Mouse (Mus musculus) CH12.LX (cell line): ENCODE results near the gene Mks1. TPM values are rescaled to one million over a fixed set of nuclear protein-coding genes. Genes with fewer than 3 reads are reported as not detected.
A peak's percentile ranks its signal among the peaks of the same experiment; 100 is the strongest.

Experiments
- DNase-seq: peaks from one replicate; pipeline ENCODE4 v3.0.0-alpha.2; 2013; ENCODE audit errors: extremely low read depth
- H3K27ac ChIP-seq: 2 replicates; pipeline ENCODE4 v1.5.1; 2012; ENCODE audit warnings: low read depth, mild to moderate bottlenecking, control low read depth, moderate library complexity; ENCODE audit not compliant: insufficient read depth
- H3K27me3 ChIP-seq: replicated peaks from 2 replicates; pipeline ENCODE3; 2012; ENCODE audit warnings: inconsistent platforms
- H3K36me3 ChIP-seq, 2 experiments: replicated peaks in 1 of 2; 2 replicates each; pipeline versions ENCODE3 to v1.6.1; 2012; ENCODE audit warnings: inconsistent platforms in 1 of 2, low read length in 1 of 2, mild to moderate bottlenecking in 1 of 2, mixed read lengths in 1 of 2, moderate library complexity in 1 of 2; ENCODE audit not compliant: control insufficient read depth in 1 of 2, insufficient read depth in 1 of 2
- H3K4me1 ChIP-seq, 2 experiments: 2 replicates each; pipeline ENCODE4 v1.6.1; 2012; ENCODE audit warnings: inconsistent platforms in 1 of 2, moderate library complexity in 1 of 2; ENCODE audit not compliant: insufficient read depth in 2 of 2, control insufficient read depth in 1 of 2
- H3K4me2 ChIP-seq: 2 replicates; pipeline ENCODE4 v1.6.1; 2012; ENCODE audit warnings: low read depth, mild to moderate bottlenecking, control low read depth; ENCODE audit not compliant: poor library complexity, insufficient read depth, severe bottlenecking
- H3K4me3 ChIP-seq, 3 experiments: fragments of 150-350 bp in 1 of 3; sonication (generic) in 1 of 3; replicated peaks in 1 of 3; 2 replicates each; pipeline versions ENCODE3 to v1.5.1; 2011 to 2012; ENCODE audit warnings: low read depth in 2 of 3, low read length in 2 of 3, mild to moderate bottlenecking in 2 of 3, moderate library complexity in 2 of 3, control low read depth in 1 of 3, improper control_type of control experiment in 1 of 3, inconsistent platforms in 1 of 3, mixed read lengths in 1 of 3; ENCODE audit not compliant: poor library complexity in 1 of 3
- H3K79me2 ChIP-seq: replicated peaks from 2 replicates; pipeline ENCODE4 v1.6.1; 2012; ENCODE audit warnings: mild to moderate bottlenecking, moderate library complexity; ENCODE audit not compliant: control insufficient read depth, poor library complexity, insufficient read depth, severe bottlenecking; ENCODE audit errors: extremely low read depth
- H3K9ac ChIP-seq: 2 replicates; pipeline ENCODE4 v1.6.1; 2012; ENCODE audit warnings: low read depth, mild to moderate bottlenecking, control low read depth, moderate library complexity; ENCODE audit not compliant: insufficient read depth
- H3K9me3 ChIP-seq: replicated peaks from 2 replicates; pipeline ENCODE3; 2012; ENCODE audit warnings: low read length, inconsistent platforms, mixed read lengths
- CHD1 ChIP-seq: IDR thresholded peaks from 2 replicates; pipeline ENCODE4 v1.6.1; 2012; ENCODE audit warnings: low read depth, low read length, improper control_type of control experiment, inconsistent platforms
- E2F4 ChIP-seq: IDR thresholded peaks from 2 replicates; pipeline ENCODE4 v1.6.1; 2011; ENCODE audit warnings: low read depth, low read length, improper control_type of control experiment; ENCODE audit not compliant: insufficient replicate concordance
- EP300 ChIP-seq: IDR thresholded peaks from 2 replicates; pipeline ENCODE4 v1.6.1; 2011; ENCODE audit warnings: low read length, improper control_type of control experiment
- HCFC1 ChIP-seq: IDR thresholded peaks from 2 replicates; pipeline ENCODE4 v1.6.1; 2012; ENCODE audit warnings: low read depth, mild to moderate bottlenecking, inconsistent platforms, low read length, improper control_type of control experiment
- JUN ChIP-seq: IDR thresholded peaks from 2 replicates; pipeline ENCODE4 v1.6.1; 2011; ENCODE audit warnings: low read depth, mild to moderate bottlenecking, low read length, improper control_type of control experiment, moderate library complexity; ENCODE audit not compliant: insufficient read depth
- JUND ChIP-seq: conservative IDR thresholded peaks from 2 replicates; pipeline ENCODE4 v1.6.1; 2011; ENCODE audit warnings: low read depth, low read length, improper control_type of control experiment
- KAT2A ChIP-seq: IDR thresholded peaks from 2 replicates; pipeline ENCODE4 v1.6.1; 2012; ENCODE audit warnings: low read length, improper control_type of control experiment, inconsistent platforms; ENCODE audit not compliant: insufficient replicate concordance
- MAX ChIP-seq: IDR thresholded peaks from 2 replicates; pipeline ENCODE4 v1.6.1; 2011; ENCODE audit warnings: low read length, improper control_type of control experiment
- MAZ ChIP-seq: IDR thresholded peaks from 2 replicates; pipeline ENCODE4 v1.6.1; 2012; ENCODE audit warnings: low read depth, mild to moderate bottlenecking, inconsistent platforms, low read length, improper control_type of control experiment, moderate library complexity
- MXI1 ChIP-seq: IDR thresholded peaks from 2 replicates; pipeline ENCODE4 v1.6.1; 2011; ENCODE audit warnings: mild to moderate bottlenecking, low read depth, low read length, improper control_type of control experiment
- MYC ChIP-seq: IDR thresholded peaks from 2 replicates; pipeline ENCODE4 v1.6.1; 2011; ENCODE audit warnings: low read depth, mild to moderate bottlenecking, improper control_type of control experiment, low read length
- NRF1 ChIP-seq: IDR thresholded peaks from 2 replicates; pipeline ENCODE4 v1.6.1; 2014; ENCODE audit warnings: low read depth, mild to moderate bottlenecking, inconsistent platforms, low read length, improper control_type of control experiment, moderate library complexity
- PAX5 ChIP-seq: IDR thresholded peaks from 2 replicates; pipeline ENCODE4 v1.6.1; 2012; ENCODE audit warnings: low read length, inconsistent platforms, mixed read lengths
- POLR2A ChIP-seq: IDR thresholded peaks from 2 replicates; pipeline ENCODE4 v1.6.1; 2011; ENCODE audit warnings: low read depth, mild to moderate bottlenecking, improper control_type of control experiment, low read length
- RCOR1 ChIP-seq: conservative IDR thresholded peaks from 2 replicates; pipeline ENCODE4 v1.6.1; 2012; ENCODE audit warnings: low read depth, mild to moderate bottlenecking, inconsistent platforms, low read length, improper control_type of control experiment
- TBP ChIP-seq: conservative IDR thresholded peaks from 2 replicates; pipeline ENCODE4 v1.6.1; 2011; ENCODE audit warnings: low read depth, low read length, improper control_type of control experiment
- UBTF ChIP-seq: IDR thresholded peaks from 2 replicates; pipeline ENCODE4 v1.6.1; 2012; ENCODE audit warnings: low read depth, mild to moderate bottlenecking, inconsistent platforms, low read length, improper control_type of control experiment, moderate library complexity
- USF2 ChIP-seq: conservative IDR thresholded peaks from 2 replicates; pipeline ENCODE4 v1.6.1; 2011; ENCODE audit warnings: low read depth, low read length, improper control_type of control experiment
- ZMIZ1 ChIP-seq: IDR thresholded peaks from 2 replicates; pipeline ENCODE4 v1.6.1; 2012; ENCODE audit warnings: low read depth, mild to moderate bottlenecking, inconsistent platforms, low read length, improper control_type of control experiment
- ZNF384 ChIP-seq: IDR thresholded peaks from 2 replicates; pipeline ENCODE4 v1.6.1; 2012; ENCODE audit warnings: low read depth, low read length, improper control_type of control experiment, inconsistent platforms
- dilution Hi-C: fragments of 300-500 bp; cut with MboI; formaldehyde crosslinking; loops from 2 replicates; pipeline ENCODE4 v1.14.3; 2020; ENCODE audit warnings: low sequenced_read_pairs; ENCODE audit not compliant: extremely low pct_unique_long_range_greater_than_20kb, extremely low pct_ligation_motif_present
- in situ Hi-C: fragments of 300-500 bp; cut with MboI; formaldehyde crosslinking; loops from 3 replicates; pipeline ENCODE4 v1.14.3; 2019; ENCODE audit warnings: low sequenced_read_pairs, low pct_ligation_motif_present, low pct_unique_long_range_greater_than_20kb, mixed read lengths
- polyA plus RNA-seq: library from polyadenylated mRNA; unstranded; fragments of >175 nt; gene quantifications from 2 replicates; pipeline ENCODE4 v1.2.1, GENCODE M21; 2012; ENCODE audit warnings: low read depth; ENCODE audit not compliant: insufficient read length
- total RNA-seq, 2 experiments: library from RNA; depleted of rRNA; stranded (reverse); fragments of 300-350 nt in 1 of 2; fragments of >200 nt in 1 of 2; gene quantifications; 2 replicates each; pipeline ENCODE4 v1.2.3; 2012 to 2014

Gene Mks1
- total and polyA plus RNA-seq, 3 experiments, result 20.4 to 26.3 (median 24.4) TPM

DNA sequence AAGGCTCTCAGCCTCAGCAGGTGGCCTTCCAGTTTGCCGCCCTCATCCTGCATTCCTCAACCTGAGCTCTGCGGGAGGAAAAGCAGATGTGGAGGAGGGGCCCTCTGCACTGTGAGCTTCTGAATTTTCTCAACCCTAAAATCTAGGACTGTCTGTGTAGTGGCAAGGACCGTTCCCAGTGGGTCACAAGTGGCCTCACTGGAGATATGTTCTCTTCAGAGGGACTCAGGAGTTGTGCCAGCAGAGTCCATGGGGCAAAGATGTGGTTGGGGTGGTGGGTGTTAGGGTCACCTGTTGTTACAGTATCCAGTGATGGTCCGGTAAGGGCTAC lies 35.6 kb upstream of the Mks1 start:
- TF ChIP-seq MAZ, result no peak
- no peak for TF ChIP-seq POLR2A
- no peak for TF ChIP-seq UBTF
- Histone ChIP-seq H3K27ac (no peak overlapping the region), H3K36me3 (no peaks in the 10 kb centered on the region), H3K27me3 (peaks cover 12% of the 10 kb centered on the region), H3K9ac (peak overlapping the region; percentile 11; the same call in 1 of the 2 replicates), H3K79me2 (no peaks in the 10 kb centered on the region), H3K4me1 (peaks cover 0 to 4% of the 10 kb centered on the region in 2 experiments; a peak in 1 of 4 replicates), H3K4me2 (peak overlapping the region; percentile 52), H3K9me3 (no peaks in the 10 kb centered on the region), H3K4me3 (peak overlapping the region in 1 of 3 experiments; percentile 34)
- in situ Hi-C loops, result no loop called here
- no peak for DNase-seq
- dilution Hi-C loops, result no loop called here

DNA sequence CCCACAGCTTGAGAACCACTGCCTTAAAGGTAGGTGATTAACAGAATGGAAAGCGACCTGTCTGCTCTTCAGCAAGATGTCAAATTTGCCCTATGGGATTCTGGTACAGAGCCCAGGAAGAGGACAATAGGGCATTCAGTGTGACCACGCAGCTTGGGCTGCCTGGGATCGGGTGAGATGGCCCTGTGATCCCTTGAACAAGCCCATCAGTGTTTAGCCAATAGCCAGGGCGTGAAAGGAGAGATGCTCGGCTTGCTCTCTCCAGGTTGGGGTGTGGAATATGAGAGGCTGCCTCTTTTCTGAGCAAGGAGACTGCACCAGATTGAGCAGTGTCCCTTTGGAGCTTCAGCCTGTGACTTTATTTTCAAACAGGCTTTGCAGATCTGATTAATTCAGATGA lies 31.5 kb upstream of the Mks1 start:
- Histone ChIP-seq H3K27me3 (peaks cover 18% of the 10 kb centered on the region), H3K9me3 (no peaks in the 10 kb centered on the region), H3K9ac (no peak overlapping the region)
- no peak for TF ChIP-seq MAX
- TF ChIP-seq JUN, result no peak
- TF ChIP-seq ZNF384, result no peak
- no peak for TF ChIP-seq CHD1
- TF ChIP-seq RCOR1, result no peak
- no peak for TF ChIP-seq JUND
- TF ChIP-seq MYC, result no peak
- no peak for TF ChIP-seq PAX5
- TF ChIP-seq USF2, result no peak
- TF ChIP-seq UBTF, result no peak
- no peak for TF ChIP-seq MXI1
- no peak for TF ChIP-seq EP300
- TF ChIP-seq TBP, result no peak
- TF ChIP-seq HCFC1, result no peak
- TF ChIP-seq ZMIZ1, result no peak
- TF ChIP-seq NRF1, result no peak
- no peak for TF ChIP-seq E2F4
- TF ChIP-seq KAT2A, result no peak
- no peak for TF ChIP-seq MAZ
- TF ChIP-seq, all 38 proteins: peak for 0
- dilution Hi-C loops, result no loop called here
- no peak overlapping the region for H3K4me2 ChIP-seq
- no peaks in the 10 kb centered on the region for H3K4me1 ChIP-seq
- DNase-seq, result no peak
- H3K4me3 ChIP-seq, result no peak overlapping the region
- no peak overlapping the region for H3K27ac ChIP-seq
- H3K36me3 ChIP-seq, result no peaks in the 10 kb centered on the region
- no peaks in the 10 kb centered on the region for H3K79me2 ChIP-seq
- in situ Hi-C loops, result no loop called here
